Mouse (Mus musculus) intestine, embryonic 15.5 days (tissue): ENCODE measurements around the gene Nfatc3. TPM values are rescaled to one million over a fixed set of nuclear protein-coding genes. Genes with fewer than 3 reads are reported as not detected.

ENCODE experiments used
- ATAC-seq: fragments of 200-750 bp; cut with Nextera tagmentation; 2 replicates; pipeline ENCODE4 v1.8.0; 2017; ENCODE audit warnings: moderate TSS enrichment, moderate library complexity
- H3K27ac ChIP-seq: fragments of 300-500 bp; sonication (generic); 2 replicates; pipeline ENCODE4 v1.5.1; 2015; ENCODE audit warnings: mild to moderate bottlenecking, inconsistent platforms
- H3K27me3 ChIP-seq: fragments of 300-500 bp; sonication (generic); replicated peaks from 2 replicates; pipeline ENCODE4 v1.6.1; 2015; ENCODE audit warnings: inconsistent platforms
- H3K36me3 ChIP-seq: fragments of 300-500 bp; sonication (generic); 2 replicates; pipeline ENCODE4 v1.6.1; 2015; ENCODE audit warnings: inconsistent platforms
- H3K4me1 ChIP-seq: fragments of 300-500 bp; sonication (generic); replicated peaks from 2 replicates; pipeline ENCODE4 v1.6.1; 2015; ENCODE audit warnings: inconsistent platforms
- H3K4me2 ChIP-seq: fragments of 300-500 bp; sonication (generic); replicated peaks from 2 replicates; pipeline ENCODE4 v1.6.1; 2015; ENCODE audit warnings: mild to moderate bottlenecking, inconsistent platforms
- H3K4me3 ChIP-seq: fragments of 300-500 bp; sonication (generic); replicated peaks from 2 replicates; pipeline ENCODE4 v1.5.1; 2015; ENCODE audit warnings: inconsistent platforms
- H3K9ac ChIP-seq: fragments of 300-500 bp; sonication (generic); 2 replicates; pipeline ENCODE4 v1.6.1; 2015; ENCODE audit warnings: inconsistent platforms
- H3K9me3 ChIP-seq: fragments of 300-500 bp; sonication (generic); 2 replicates; pipeline ENCODE4 v1.6.1; 2016; ENCODE audit warnings: inconsistent platforms
- WGBS: fragments of 180-500 bp; shearing (Covaris S2); methylation state at CpG from one replicate; pipeline ENCODE4 v1.1.7; 2015; 5-methylcytosine and 5-hydroxymethylcytosine counted together
- polyA plus RNA-seq: library from polyadenylated mRNA; unstranded; fragments of >200 nt; fragmentation: Nextera tagmentation; extraction: Ambion mirVana; gene quantifications from 2 replicates; pipeline ENCODE4 v1.2.1, GENCODE M21; 2015

The Nfatc3 gene
- polyA plus RNA-seq, 1 experiment from 2014 or later: 6.0 TPM

DNA sequence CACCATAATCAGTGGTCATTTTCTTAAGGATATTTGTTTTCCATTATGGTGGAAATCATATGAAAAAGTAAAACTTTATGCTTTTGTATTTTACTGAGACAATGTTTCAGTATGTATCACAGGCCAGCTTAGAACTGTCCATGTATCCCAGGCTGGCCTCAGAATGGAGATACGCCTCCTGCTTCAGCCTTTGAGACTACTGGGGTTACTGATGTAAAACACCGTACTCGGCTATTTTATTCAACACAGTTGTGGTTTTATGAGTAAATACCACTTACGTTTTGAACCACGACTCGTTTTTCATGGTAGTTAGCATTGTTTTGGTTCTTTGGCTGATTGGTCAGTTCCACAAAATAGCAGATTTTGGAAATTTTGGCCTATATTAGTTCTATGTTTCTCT lies 3.0 kb downstream of the Nfatc3 start:
- H3K9me3 ChIP-seq: no peaks in the 10 kb centered on the region
- H3K9ac ChIP-seq: no peak overlapping the region
- peak overlapping the region; percentile 47; the same call in 1 of the 2 replicates for H3K4me2 ChIP-seq
- no peaks in the 10 kb centered on the region for H3K27me3 ChIP-seq
- no peak for ATAC-seq
- no peaks in the 10 kb centered on the region for H3K36me3 ChIP-seq
- peaks cover 12% of the 10 kb centered on the region for H3K4me1 ChIP-seq
- no peak overlapping the region for H3K27ac ChIP-seq
- H3K4me3 ChIP-seq: no peak overlapping the region
- WGBS: 85% methylated on average over 6 of the region's 6 CpGs

GRCm38 (mm10) chr8:106063046-106063445 lies 4.4 kb downstream of the Nfatc3 start:
- no peaks in the 10 kb centered on the region for H3K9me3 ChIP-seq
- no peaks in the 10 kb centered on the region for H3K27me3 ChIP-seq
- H3K36me3 ChIP-seq: no peaks in the 10 kb centered on the region
- H3K4me1 ChIP-seq: peaks cover 12% of the 10 kb centered on the region
- WGBS: 95% methylated on average over 7 of the region's 7 CpGs
- H3K27ac ChIP-seq: no peak overlapping the region
- no peak overlapping the region for H3K9ac ChIP-seq
- ATAC-seq: no peak
- H3K4me3 ChIP-seq: no peak overlapping the region
- no peak overlapping the region for H3K4me2 ChIP-seq

- 97% methylated on average over 2 of the region's 2 CpGs for WGBS
- H3K36me3 ChIP-seq: no peaks in the 10 kb centered on the region
These were observed 8.1 kb downstream of the Nfatc3 start for GRCm38 (mm10) chr8:106066721-106067120.

DNA sequence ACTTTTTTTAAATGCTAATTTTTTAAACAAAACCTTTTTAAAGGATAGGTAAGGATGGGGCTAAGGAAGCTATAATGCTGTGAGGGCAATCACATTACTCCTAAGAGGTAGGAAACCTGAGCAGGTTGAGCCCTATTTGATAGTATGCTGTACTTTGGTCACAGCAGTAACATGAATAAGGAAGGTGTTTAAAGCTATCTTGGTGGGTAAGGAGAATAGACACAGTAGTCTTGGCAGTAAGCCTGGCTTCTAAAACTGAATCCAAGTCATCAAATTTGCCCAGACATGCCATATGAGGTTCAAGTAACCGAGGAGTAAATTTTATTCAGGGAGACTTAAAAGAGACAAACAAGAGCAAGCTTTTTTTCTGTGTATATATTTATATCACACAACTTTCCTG lies 10.9 kb downstream of the Nfatc3 start:
- WGBS: 48% methylated on average over 1 of the region's 1 CpGs
- Histone ChIP-seq H3K27ac (no peak overlapping the region), H3K4me3 (no peak overlapping the region), H3K4me2 (no peak overlapping the region), H3K27me3 (no peaks in the 10 kb centered on the region), H3K4me1 (no peaks in the 10 kb centered on the region), H3K9me3 (no peaks in the 10 kb centered on the region), H3K36me3 (no peaks in the 10 kb centered on the region), H3K9ac (no peak overlapping the region)
- 0 out of 2 replicates have a peak, but pooled peaks have one; percentile 41 for ATAC-seq

More at GRCm38 (mm10) chr8:106066721-106067120, 8.1 kb downstream of the Nfatc3 start:
- Histone ChIP-seq H3K4me1 (peaks cover 5% of the 10 kb centered on the region; the same call in 1 of the 2 replicates), H3K4me2 (no peak overlapping the region), H3K9ac (no peak overlapping the region), H3K27ac (no peak overlapping the region), H3K4me3 (no peak overlapping the region), H3K27me3 (no peaks in the 10 kb centered on the region), H3K9me3 (no peaks in the 10 kb centered on the region)
- no peak for ATAC-seq

DNA sequence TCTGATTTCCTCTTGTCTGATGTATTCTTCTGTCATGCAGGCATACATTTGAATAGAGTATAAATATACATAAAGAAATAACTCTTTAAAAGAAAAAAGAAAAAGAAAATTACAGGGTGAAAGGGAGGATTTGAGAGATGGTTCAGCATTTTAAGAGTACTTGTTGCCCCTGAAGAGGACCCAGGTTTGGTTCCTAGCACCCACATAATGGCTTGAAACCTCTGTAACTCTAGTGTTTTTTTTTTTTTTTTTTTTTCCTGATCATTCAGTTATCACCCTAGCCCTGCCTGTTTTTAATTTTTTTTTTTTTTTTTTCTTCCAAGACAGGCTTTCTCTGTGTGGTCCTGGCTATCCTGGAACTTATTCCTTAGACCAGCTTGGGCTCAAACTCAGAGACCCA lies 13.5 kb downstream of the Nfatc3 start:
- no peak overlapping the region for H3K27ac ChIP-seq

DNA sequence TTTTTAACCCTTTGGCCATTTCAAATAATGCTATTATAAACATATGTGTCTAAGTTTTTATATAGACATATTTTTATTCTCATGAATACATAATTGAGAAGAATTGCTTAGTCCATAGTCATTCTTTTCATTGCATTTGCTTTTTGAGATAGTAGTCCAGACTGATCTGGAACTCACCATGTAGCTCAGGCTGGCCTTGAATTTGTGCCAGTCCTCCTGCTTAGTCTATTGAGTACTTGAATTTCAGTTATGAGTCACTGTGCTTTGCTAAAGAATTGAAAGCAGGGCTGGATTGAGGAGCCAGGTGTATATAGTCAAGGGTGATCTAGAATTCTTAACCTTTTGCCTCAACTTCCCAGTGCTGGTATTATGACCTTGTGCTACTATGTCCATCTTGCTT lies 15.6 kb downstream of the Nfatc3 start:
- H3K4me2 ChIP-seq: no peak overlapping the region
- H3K27ac ChIP-seq: no peak overlapping the region
- no peak for ATAC-seq
- H3K4me1 ChIP-seq: no peaks in the 10 kb centered on the region
- H3K36me3 ChIP-seq: peaks cover 7% of the 10 kb centered on the region
- H3K9me3 ChIP-seq: no peaks in the 10 kb centered on the region
- H3K27me3 ChIP-seq: no peaks in the 10 kb centered on the region
- H3K4me3 ChIP-seq: no peak overlapping the region
- H3K9ac ChIP-seq: no peak overlapping the region

More for the DNA sequence above, 13.5 kb downstream of the Nfatc3 start:
- Histone ChIP-seq H3K27me3 (no peaks in the 10 kb centered on the region), H3K4me2 (no peak overlapping the region), H3K36me3 (no peaks in the 10 kb centered on the region), H3K4me3 (no peak overlapping the region), H3K9me3 (no peaks in the 10 kb centered on the region), H3K4me1 (no peaks in the 10 kb centered on the region), H3K9ac (no peak overlapping the region)
- ATAC-seq: no peak

DNA sequence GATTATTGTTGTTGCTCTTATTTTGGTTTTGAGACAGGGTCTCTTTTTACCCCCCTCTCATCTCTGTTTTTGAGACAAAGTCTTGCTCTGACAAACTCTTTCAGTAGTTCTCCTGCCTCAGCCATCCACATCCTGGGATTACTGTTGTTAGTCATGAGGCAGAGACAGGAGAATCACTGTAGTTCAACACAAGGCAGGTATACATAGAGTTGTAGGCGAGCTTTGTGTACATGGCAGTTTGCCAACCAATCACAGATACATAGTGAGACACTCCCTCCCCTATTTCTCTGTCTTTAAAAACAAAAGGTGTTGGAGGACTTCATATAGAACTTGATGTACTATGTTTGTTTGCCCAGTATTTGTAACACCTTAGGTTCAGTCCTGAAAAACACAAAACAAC lies 16.0 kb downstream of the Nfatc3 start:
- H3K4me1 ChIP-seq: no peaks in the 10 kb centered on the region
- no peak overlapping the region for H3K27ac ChIP-seq
- ATAC-seq: no peak
- no peaks in the 10 kb centered on the region for H3K9me3 ChIP-seq
- 64% methylated on average over 1 of the region's 1 CpGs for WGBS
- no peaks in the 10 kb centered on the region for H3K27me3 ChIP-seq
- no peak overlapping the region for H3K4me2 ChIP-seq
- no peak overlapping the region for H3K9ac ChIP-seq
- H3K4me3 ChIP-seq: no peak overlapping the region
- H3K36me3 ChIP-seq: peaks cover 7% of the 10 kb centered on the region

DNA sequence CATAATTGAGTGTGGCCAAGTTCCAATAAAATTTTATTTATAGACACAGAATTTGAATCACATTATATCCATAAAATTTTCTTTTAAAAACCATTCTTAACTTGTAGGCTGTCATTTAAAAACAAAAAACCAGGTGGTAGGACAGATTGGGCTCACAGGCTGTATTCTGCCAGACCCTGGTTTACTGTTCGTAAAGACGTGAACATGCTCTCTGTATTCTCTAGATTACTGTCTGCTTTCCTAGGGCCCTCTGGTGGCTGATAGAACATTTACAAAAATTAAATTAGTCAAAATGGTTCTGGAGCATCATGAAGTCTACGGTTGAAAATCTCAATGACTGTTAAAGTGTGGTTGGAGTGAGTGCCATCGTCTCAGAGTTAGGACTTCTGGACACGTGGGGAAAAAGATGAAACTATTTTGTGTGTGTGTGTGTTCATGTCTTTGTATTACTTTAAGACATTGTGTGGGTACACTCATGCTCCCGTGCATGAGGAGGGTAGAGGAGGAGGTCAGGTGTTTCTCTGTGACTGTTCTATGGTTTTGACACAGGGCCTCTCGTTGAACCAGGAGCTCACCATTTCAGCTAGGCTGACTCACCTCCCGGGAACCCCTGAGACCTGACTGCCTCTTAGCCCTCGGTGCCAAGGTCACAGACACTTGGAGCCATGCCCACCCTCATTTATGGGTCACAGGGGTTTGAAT lies 16.7 kb downstream of the Nfatc3 start:
- no peak for ATAC-seq
- Histone ChIP-seq H3K9ac (no peak overlapping the region), H3K9me3 (no peaks in the 10 kb centered on the region), H3K27ac (no peak overlapping the region), H3K4me3 (no peak overlapping the region), H3K4me1 (no peaks in the 10 kb centered on the region), H3K36me3 (peaks cover 7% of the 10 kb centered on the region), H3K27me3 (no peaks in the 10 kb centered on the region), H3K4me2 (no peak overlapping the region)
- 75% methylated on average over 9 of the region's 9 CpGs for WGBS

DNA sequence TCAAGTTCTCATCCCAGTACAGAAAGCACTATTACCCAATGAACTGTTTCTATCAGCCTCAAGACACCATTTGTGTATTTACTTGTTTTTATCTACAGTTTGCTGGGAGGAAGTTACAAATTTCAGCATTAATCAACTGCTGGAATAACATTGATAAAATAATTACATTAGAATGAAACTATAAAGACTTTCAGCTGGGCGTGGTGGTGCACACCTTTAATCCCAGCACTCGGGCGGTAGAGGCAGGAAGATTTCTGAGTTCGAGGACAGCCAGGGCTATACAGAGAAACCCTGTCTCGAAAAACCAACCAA lies 17.2 kb downstream of the Nfatc3 start:
- ATAC-seq: no peak
- H3K27me3 ChIP-seq: no peaks in the 10 kb centered on the region
- H3K27ac ChIP-seq: no peak overlapping the region
- H3K9ac ChIP-seq: no peak overlapping the region
- no peak overlapping the region for H3K4me2 ChIP-seq
- no peaks in the 10 kb centered on the region for H3K9me3 ChIP-seq
- H3K4me1 ChIP-seq: no peaks in the 10 kb centered on the region
- WGBS: 93% methylated on average over 5 of the region's 5 CpGs
- no peak overlapping the region for H3K4me3 ChIP-seq
- peaks cover 7% of the 10 kb centered on the region for H3K36me3 ChIP-seq

- no peak for ATAC-seq
- Histone ChIP-seq H3K4me3 (no peak overlapping the region), H3K36me3 (peaks cover 7% of the 10 kb centered on the region), H3K4me1 (no peaks in the 10 kb centered on the region), H3K4me2 (no peak overlapping the region), H3K27ac (no peak overlapping the region), H3K9me3 (no peaks in the 10 kb centered on the region), H3K27me3 (no peaks in the 10 kb centered on the region), H3K9ac (no peak overlapping the region)
- 73% methylated on average over 5 of the region's 5 CpGs for WGBS
These were observed 18.0 kb downstream of the Nfatc3 start for GRCm38 (mm10) chr8:106076612-106077011.

GRCm38 (mm10) chr8:106077452-106078067 lies 18.9 kb downstream of the Nfatc3 start:
- ATAC-seq: no peak

GRCm38 (mm10) chr8:106102321-106102720 lies 43.7 kb downstream of the Nfatc3 start:
- Histone ChIP-seq H3K9ac (no peak overlapping the region), H3K4me1 (no peaks in the 10 kb centered on the region), H3K27me3 (no peaks in the 10 kb centered on the region), H3K9me3 (no peaks in the 10 kb centered on the region), H3K27ac (no peak overlapping the region), H3K36me3 (0 out of 2 replicates have a peak, but pooled peaks cover 3% of the 10 kb centered on the region), H3K4me3 (no peak overlapping the region), H3K4me2 (no peak overlapping the region)
- 84% methylated on average over 4 of the region's 4 CpGs for WGBS
- ATAC-seq: no peak

More at GRCm38 (mm10) chr8:106077452-106078067, 18.9 kb downstream of the Nfatc3 start:
- Histone ChIP-seq H3K4me1 (no peaks in the 10 kb centered on the region), H3K9me3 (no peaks in the 10 kb centered on the region), H3K4me3 (no peak overlapping the region), H3K9ac (no peak overlapping the region), H3K27me3 (no peaks in the 10 kb centered on the region), H3K4me2 (no peak overlapping the region), H3K36me3 (peaks cover 7% of the 10 kb centered on the region), H3K27ac (no peak overlapping the region)
- WGBS: 93% methylated on average over 1 of the region's 1 CpGs

DNA sequence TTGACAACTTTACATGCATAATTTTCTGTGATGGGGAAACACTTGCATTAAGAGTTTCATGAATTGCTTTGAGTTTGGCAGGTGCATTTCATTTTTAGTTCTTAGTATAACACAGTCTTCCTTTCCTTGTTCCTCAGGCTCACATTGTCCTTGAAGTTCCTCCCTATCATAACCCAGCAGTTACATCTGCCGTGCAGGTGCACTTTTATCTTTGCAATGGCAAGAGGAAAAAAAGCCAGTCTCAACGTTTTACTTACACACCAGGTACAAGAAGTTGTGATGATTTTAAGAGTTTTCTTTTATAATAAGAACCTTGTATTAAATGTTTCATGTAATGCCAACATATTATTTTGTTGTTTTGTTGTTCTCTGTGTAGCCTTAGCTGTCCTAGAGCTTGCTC lies 45.2 kb downstream of the Nfatc3 start:
- no peaks in the 10 kb centered on the region for H3K9me3 ChIP-seq
- H3K4me3 ChIP-seq: no peak overlapping the region
- no peak for ATAC-seq
- H3K4me2 ChIP-seq: no peak overlapping the region
- no peak overlapping the region for H3K27ac ChIP-seq
- no peaks in the 10 kb centered on the region for H3K27me3 ChIP-seq
- no peaks in the 10 kb centered on the region for H3K4me1 ChIP-seq
- peaks cover 12% of the 10 kb centered on the region for H3K36me3 ChIP-seq
- no peak overlapping the region for H3K9ac ChIP-seq
- 78% methylated on average over 2 of the region's 2 CpGs for WGBS
